Mouse (Mus musculus) limb, embryonic 14.5 days (tissue): Measurements from ENCODE around the gene 1190002N15Rik. TPM values are rescaled to one million over a fixed set of nuclear protein-coding genes. Genes with fewer than 3 reads are reported as not detected.

Experiments
- ATAC-seq: fragments of 200-750 bp; cut with Nextera tagmentation; 2 replicates; pipeline ENCODE4 v1.8.0; 2017; ENCODE audit warnings: low read depth, moderate number of reproducible peaks, moderate TSS enrichment; ENCODE audit not compliant: low FRiP score
- DNase-seq: peaks from one replicate; pipeline ENCODE4 v3.0.0-alpha.2; 2015; ENCODE audit warnings: low spot score
- H3K27ac ChIP-seq: fragments of 300-500 bp; sonication (generic); replicated peaks from 2 replicates; pipeline ENCODE4 v1.5.1; 2014; ENCODE audit warnings: low read depth, mild to moderate bottlenecking, low read length, moderate library complexity, mixed read lengths
- H3K27me3 ChIP-seq: fragments of 300-500 bp; sonication (generic); 2 replicates; pipeline ENCODE4 v1.6.1; 2014; ENCODE audit warnings: low read length, mixed read lengths; ENCODE audit not compliant: control insufficient read depth, insufficient read depth
- H3K36me3 ChIP-seq: fragments of 300-500 bp; sonication (generic); 2 replicates; pipeline ENCODE4 v1.6.1; 2014; ENCODE audit warnings: mild to moderate bottlenecking, low read length, moderate library complexity, mixed read lengths; ENCODE audit not compliant: control insufficient read depth, insufficient read depth
- H3K4me1 ChIP-seq: fragments of 300-500 bp; sonication (generic); 2 replicates; pipeline ENCODE4 v1.6.1; 2014; ENCODE audit warnings: antibody characterized with exemption, low read length, mixed read lengths; ENCODE audit not compliant: control insufficient read depth, insufficient read depth
- H3K4me2 ChIP-seq: fragments of 300-500 bp; sonication (generic); replicated peaks from 2 replicates; pipeline ENCODE4 v1.6.1; 2014; ENCODE audit warnings: low read depth, mild to moderate bottlenecking, low read length, moderate library complexity; ENCODE audit not compliant: severe bottlenecking
- H3K4me3 ChIP-seq: fragments of 300-500 bp; sonication (generic); replicated peaks from 2 replicates; pipeline ENCODE4 v1.5.1; 2014; ENCODE audit warnings: low read length
- H3K9ac ChIP-seq: fragments of 300-500 bp; sonication (generic); 2 replicates; pipeline ENCODE4 v1.6.1; 2014; ENCODE audit warnings: mild to moderate bottlenecking, low read depth, low read length, moderate library complexity; ENCODE audit not compliant: severe bottlenecking
- H3K9me3 ChIP-seq: fragments of 300-500 bp; sonication (generic); 2 replicates; pipeline ENCODE4 v1.6.1; 2016; ENCODE audit warnings: low read length; ENCODE audit not compliant: control insufficient read depth
- POLR2A ChIP-seq: fragments of 200-500 bp; IDR thresholded peaks from 2 replicates; pipeline ENCODE4 v1.8.0; 2012; ENCODE audit warnings: inconsistent platforms, mild to moderate bottlenecking, moderate library complexity, borderline replicate concordance; ENCODE audit not compliant: insufficient read depth, insufficient read length; ENCODE audit errors: extremely low read depth
- WGBS: fragments of 180-500 bp; shearing (Covaris S2); extraction: QIAGEN DNeasy Blood & Tissue Kit; methylation state at CpG from one replicate; pipeline ENCODE4 v1.1.7; 2014; 5-methylcytosine and 5-hydroxymethylcytosine counted together
- polyA plus RNA-seq, 2 experiments: library from polyadenylated mRNA; depleted of rRNA in 1 of 2; stranded (reverse) in 1 of 2; unstranded in 1 of 2; fragments of >200 nt; fragmentation: Nextera tagmentation in 1 of 2; extraction: Ambion mirVana in 1 of 2; gene quantifications; 2 replicates each; pipeline versions ENCODE4 v1.2.1 to v1.2.3; 2012 to 2014

Gene 1190002N15Rik
- polyA plus RNA-seq, 2 experiments: 47.7 to 53.2 TPM

DNA sequence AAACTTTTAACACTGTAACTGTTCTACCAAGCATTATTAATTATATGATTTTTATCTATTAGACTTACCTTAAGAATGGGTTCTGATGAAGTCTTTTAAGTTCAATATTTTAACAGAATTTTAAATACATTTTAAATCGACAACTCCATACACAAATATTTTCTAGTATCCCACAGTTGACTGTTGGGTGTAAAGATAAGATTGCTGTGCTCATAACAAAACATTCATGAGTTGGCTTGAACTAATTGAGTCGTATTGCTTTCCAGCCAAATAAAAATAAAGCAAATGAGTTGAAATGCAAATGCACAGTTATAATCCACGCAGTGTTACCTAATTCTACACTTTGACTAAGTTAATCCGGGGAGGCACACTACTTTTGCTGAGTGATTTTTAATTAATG lies 6.0 kb upstream of the 1190002N15Rik start:
- TF ChIP-seq POLR2A: no peak
- ATAC-seq: no peak
- 88% methylated on average over 4 of the region's 4 CpGs for WGBS
- DNase-seq: no peak
- no peak overlapping the region for H3K4me3 ChIP-seq
- H3K27ac ChIP-seq: no peak overlapping the region
- H3K9me3 ChIP-seq: no peaks in the 10 kb centered on the region
- H3K36me3 ChIP-seq: no peaks in the 10 kb centered on the region
- 0 out of 2 replicates have a peak, but pooled peaks cover 4% of the 10 kb centered on the region for H3K4me1 ChIP-seq
- H3K9ac ChIP-seq: no peak overlapping the region
- no peaks in the 10 kb centered on the region for H3K27me3 ChIP-seq
- no peak overlapping the region for H3K4me2 ChIP-seq

DNA sequence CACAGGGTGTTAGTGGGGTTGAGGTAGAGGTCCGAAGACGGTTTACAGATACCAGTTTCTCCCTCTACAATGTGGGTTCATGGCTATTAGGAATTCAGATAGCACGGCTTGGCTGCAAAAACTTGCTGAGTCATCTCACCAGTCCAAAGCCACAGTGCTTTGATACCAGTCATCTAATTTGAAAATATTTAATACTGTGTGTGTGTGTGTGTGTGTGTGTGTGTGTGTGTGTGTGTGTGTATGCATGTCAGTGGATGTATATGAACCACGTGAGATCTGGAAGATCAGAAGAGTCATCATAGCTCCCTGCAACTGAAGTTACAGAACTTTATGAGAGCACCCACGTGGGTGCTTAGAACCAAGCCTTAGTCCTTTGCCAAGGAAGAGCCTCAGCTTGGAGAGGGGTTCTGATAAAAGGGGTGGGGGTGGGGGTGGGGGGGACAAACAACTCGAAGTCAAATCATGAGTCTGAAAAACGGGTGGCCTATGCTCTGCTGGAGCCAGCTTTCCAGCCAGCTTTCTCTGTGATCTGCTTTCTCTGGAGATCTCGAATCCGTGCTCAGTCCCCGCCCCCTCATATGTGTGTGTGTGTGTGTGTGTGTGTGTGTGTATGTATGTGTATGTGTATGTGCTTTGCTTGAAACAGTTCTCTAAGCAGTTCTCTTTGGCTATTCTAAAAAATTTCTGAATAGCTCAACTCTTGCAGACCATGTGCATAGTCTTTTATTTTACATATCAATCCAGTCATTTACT lies 2.6 kb upstream of the 1190002N15Rik start:
- Histone ChIP-seq H3K9ac (no peak overlapping the region), H3K9me3 (no peaks in the 10 kb centered on the region), H3K27ac (no peak overlapping the region), H3K4me2 (no peak overlapping the region), H3K4me3 (no peak overlapping the region), H3K4me1 (peaks cover 4% of the 10 kb centered on the region; the same call in 1 of the 2 replicates), H3K27me3 (no peaks in the 10 kb centered on the region), H3K36me3 (no peaks in the 10 kb centered on the region)
- DNase-seq (no peak), ATAC-seq (no peak)
- TF ChIP-seq POLR2A: no peak
- WGBS: 62% methylated on average over 10 of the region's 10 CpGs

DNA sequence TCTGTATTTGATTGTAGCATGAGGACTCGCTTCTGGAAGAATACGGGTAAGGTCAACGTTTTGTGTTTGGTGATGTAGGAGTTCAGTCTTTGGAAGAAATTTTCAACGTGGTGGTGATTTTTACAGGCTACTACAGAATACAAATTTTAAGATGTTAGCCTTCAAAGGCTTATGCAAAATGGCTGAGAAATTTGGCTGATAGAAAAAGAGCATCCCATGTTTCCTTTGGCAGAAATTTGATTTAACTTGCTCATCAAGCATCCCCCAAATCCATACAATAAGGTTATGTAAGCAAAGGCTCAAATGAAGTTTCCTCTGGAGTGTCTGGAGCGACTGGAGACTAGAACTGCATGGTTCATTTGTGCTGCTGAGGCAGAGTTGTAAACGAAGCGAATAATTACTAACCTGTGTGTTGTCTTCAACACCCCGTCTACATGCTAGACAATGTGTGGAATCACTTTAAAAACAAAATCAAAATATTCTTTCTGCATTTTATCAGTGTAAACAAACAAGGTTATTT lies 1.5 kb upstream of the 1190002N15Rik start:
- Histone ChIP-seq H3K27me3 (no peaks in the 10 kb centered on the region), H3K4me3 (peak overlapping the region; percentile 63), H3K4me2 (peak overlapping the region; percentile 70), H3K27ac (no peak overlapping the region), H3K4me1 (peaks cover 6% of the 10 kb centered on the region), H3K9me3 (no peaks in the 10 kb centered on the region), H3K36me3 (no peaks in the 10 kb centered on the region), H3K9ac (no peak overlapping the region)
- TF ChIP-seq POLR2A: no peak
- ATAC-seq (no peak), DNase-seq (no peak)
- 35% methylated on average over 8 of the region's 8 CpGs for WGBS

GRCm38 (mm10) chr9:94538823-94539143 lies 902 bp upstream of the 1190002N15Rik start:
- H3K4me3 ChIP-seq: peak overlapping the region; percentile 63
- no peak for DNase-seq
- H3K4me2 ChIP-seq: peak overlapping the region; percentile 70
- H3K9ac ChIP-seq: peak overlapping the region; percentile 84
- H3K9me3 ChIP-seq: no peaks in the 10 kb centered on the region
- no peaks in the 10 kb centered on the region for H3K36me3 ChIP-seq
- H3K27ac ChIP-seq: peak overlapping the region; percentile 93
- peak; percentile 27 for ATAC-seq
- no peaks in the 10 kb centered on the region for H3K27me3 ChIP-seq
- peaks cover 10% of the 10 kb centered on the region for H3K4me1 ChIP-seq
- WGBS: under 1% methylated on average over 20 of the region's 22 CpGs
- no peak for TF ChIP-seq POLR2A

DNA sequence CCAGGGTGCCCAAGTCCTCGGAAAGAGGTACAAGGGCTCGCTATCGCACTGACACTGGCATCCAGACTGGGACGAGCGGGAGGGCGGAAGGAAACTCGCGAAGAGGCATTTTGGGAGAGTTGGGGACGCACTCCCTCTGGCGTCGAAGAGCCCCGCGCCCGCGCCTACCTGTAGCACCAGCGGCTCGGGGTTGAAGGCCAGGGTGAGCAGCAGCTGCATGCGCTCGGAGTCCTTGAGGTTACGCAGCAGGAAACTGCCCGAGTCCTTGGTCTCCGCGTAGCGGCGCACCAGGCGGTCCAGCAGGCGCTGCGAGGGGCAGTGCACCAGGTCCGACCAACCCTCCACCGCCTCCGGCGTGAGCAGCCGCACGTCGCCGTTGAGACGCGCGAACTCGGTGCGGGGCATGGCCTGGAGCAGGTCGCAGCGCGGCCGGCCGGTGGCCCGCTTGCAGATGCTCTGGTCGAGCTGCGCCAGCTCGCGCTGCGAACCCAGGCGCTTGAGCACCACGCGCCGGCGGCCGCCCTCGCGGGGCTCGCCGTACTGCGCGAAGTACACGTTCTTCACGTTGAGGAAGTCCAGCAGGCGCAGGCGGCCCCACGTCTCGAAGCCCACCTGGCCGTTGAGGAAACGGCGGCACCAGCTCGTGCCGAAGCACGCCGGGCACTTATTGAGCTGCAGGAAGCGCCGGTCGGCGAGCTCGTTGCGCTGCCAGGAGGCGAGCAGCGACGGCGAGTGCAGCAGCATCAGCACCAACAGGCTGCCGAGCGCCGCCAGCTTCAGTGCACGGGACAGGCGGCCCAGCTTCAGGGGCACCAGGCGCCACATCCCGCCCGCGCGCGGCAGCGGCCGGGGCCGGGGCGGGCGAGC lies 597 bp downstream of the 1190002N15Rik start:
- Histone ChIP-seq H3K36me3 (no peaks in the 10 kb centered on the region), H3K9me3 (no peaks in the 10 kb centered on the region), H3K27me3 (no peaks in the 10 kb centered on the region), H3K9ac (peak overlapping the region; percentile 84), H3K4me2 (peak overlapping the region; percentile 70), H3K4me1 (peaks cover 10% of the 10 kb centered on the region), H3K4me3 (peak overlapping the region; percentile 63), H3K27ac (peak overlapping the region; percentile 93)
- DNase-seq (peak; percentile 70), ATAC-seq (peak; percentile 50)
- TF ChIP-seq POLR2A: 0 out of 2 replicates have a peak, but pooled peaks have one; percentile 37
- WGBS: under 1% methylated on average over 88 of the region's 103 CpGs
